Mouse (Mus musculus) small intestine, adult 2 months (tissue): ENCODE data around the gene Wwox. TPM values are rescaled to one million over a fixed set of nuclear protein-coding genes. Genes with fewer than 3 reads are reported as not detected.

Experiments
- H3K27ac ChIP-seq: fragments of 200-500 bp; 2 replicates; pipeline ENCODE4 v1.5.1; 2012; ENCODE audit warnings: low read depth, low read length, control low read depth, inconsistent platforms; ENCODE audit not compliant: insufficient read depth
- H3K27me3 ChIP-seq: fragments of 200-500 bp; 2 replicates; pipeline ENCODE4 v1.6.1; 2012; ENCODE audit warnings: mild to moderate bottlenecking, moderate library complexity, low read length, inconsistent platforms; ENCODE audit not compliant: control insufficient read depth, insufficient read depth
- H3K36me3 ChIP-seq: fragments of 200-500 bp; 2 replicates; pipeline ENCODE4 v1.6.1; 2012; ENCODE audit warnings: mild to moderate bottlenecking, low read length, control low read depth, inconsistent platforms; ENCODE audit not compliant: control insufficient read depth, insufficient read depth
- H3K4me1 ChIP-seq: fragments of 200-500 bp; 2 replicates; pipeline ENCODE4 v1.6.1; 2012; ENCODE audit warnings: low read length, inconsistent platforms, mixed read lengths; ENCODE audit not compliant: control insufficient read depth, insufficient read depth, insufficient read length
- H3K4me3 ChIP-seq: fragments of 200-500 bp; 2 replicates; pipeline ENCODE4 v1.5.1; 2012; ENCODE audit warnings: low read depth, mild to moderate bottlenecking, control low read depth, inconsistent platforms, low read length, moderate library complexity
- CTCF ChIP-seq: fragments of 200-500 bp; IDR thresholded peaks from 2 replicates; pipeline ENCODE4 v1.5.1; 2012; ENCODE audit warnings: low read depth, mild to moderate bottlenecking, control low read depth, inconsistent platforms, low read length, moderate library complexity, mixed read lengths; ENCODE audit not compliant: insufficient replicate concordance, insufficient read length; ENCODE audit errors: extremely low read depth
- POLR2A ChIP-seq: fragments of 200-500 bp; IDR thresholded peaks from 2 replicates; pipeline ENCODE4 v1.6.1; 2012; ENCODE audit warnings: low read depth, mild to moderate bottlenecking, control low read depth, inconsistent platforms, low read length, moderate library complexity
- WGBS: fragments of 180-500 bp; shearing (Covaris S2); methylation state at CpG from one replicate; pipeline ENCODE4 v1.1.7; 2018; 5-methylcytosine and 5-hydroxymethylcytosine counted together
- polyA plus RNA-seq: library from polyadenylated mRNA; depleted of rRNA; stranded (reverse); fragments of >200 nt; gene quantifications from 2 replicates; pipeline ENCODE4 v1.2.3, GENCODE M21; 2012

The Wwox gene
- polyA plus RNA-seq, 1 experiment, result 6.0 TPM

DNA sequence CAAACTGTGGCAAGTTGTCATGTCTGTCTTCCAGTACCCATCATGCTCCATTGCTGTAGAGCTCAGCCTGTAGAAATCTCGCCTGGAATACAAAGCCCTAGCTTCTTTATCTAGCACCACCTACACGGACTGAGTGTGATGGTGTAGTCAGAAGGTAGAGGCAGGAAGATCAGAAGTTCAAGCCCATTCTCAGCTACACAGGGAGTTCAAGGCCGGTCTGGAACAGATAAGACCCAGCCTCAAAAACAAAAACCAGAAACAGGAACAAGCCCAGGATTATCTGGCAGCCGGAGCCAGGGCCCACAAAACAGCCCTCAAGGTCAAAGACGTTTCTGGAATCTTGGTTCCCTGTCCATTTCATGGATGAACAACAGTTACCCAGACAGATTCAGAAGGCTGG, 629.3 kb downstream of the Wwox start:
- WGBS, result 74% methylated on average over 5 of the region's 5 CpGs
- Histone ChIP-seq H3K27me3 (no peaks in the 10 kb centered on the region), H3K36me3 (no peaks in the 10 kb centered on the region), H3K4me1 (no peaks in the 10 kb centered on the region), H3K27ac (no peak overlapping the region), H3K4me3 (no peak overlapping the region)
- no peak for TF ChIP-seq CTCF
- no peak for TF ChIP-seq POLR2A

DNA sequence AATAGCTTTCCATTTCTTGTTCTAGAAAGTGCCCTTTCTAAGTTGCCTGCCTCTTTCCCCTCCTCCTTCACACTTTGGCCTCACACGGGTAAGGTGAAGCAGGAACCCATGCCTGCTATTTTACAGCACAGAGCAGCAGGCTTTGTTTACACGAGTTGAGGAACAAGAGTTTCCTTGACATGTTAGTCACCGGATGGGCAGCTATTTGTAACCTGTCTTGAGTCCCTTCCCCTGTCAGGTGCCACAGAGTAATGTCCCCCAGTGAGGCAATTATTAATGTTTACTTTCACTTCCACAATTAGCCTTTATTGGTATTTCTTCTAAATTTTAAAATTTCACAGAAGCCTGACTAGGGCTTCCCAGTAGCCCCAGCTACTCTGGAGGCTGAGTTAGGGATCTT, 630.8 kb downstream of the Wwox start:
- H3K27ac ChIP-seq, result no peak overlapping the region
- H3K27me3 ChIP-seq, result no peaks in the 10 kb centered on the region
- WGBS, result 10% methylated on average over 3 of the region's 3 CpGs
- H3K36me3 ChIP-seq, result no peaks in the 10 kb centered on the region
- H3K4me3 ChIP-seq, result no peak overlapping the region
- H3K4me1 ChIP-seq, result no peaks in the 10 kb centered on the region
- TF ChIP-seq POLR2A (no peak), CTCF (no peak)

DNA sequence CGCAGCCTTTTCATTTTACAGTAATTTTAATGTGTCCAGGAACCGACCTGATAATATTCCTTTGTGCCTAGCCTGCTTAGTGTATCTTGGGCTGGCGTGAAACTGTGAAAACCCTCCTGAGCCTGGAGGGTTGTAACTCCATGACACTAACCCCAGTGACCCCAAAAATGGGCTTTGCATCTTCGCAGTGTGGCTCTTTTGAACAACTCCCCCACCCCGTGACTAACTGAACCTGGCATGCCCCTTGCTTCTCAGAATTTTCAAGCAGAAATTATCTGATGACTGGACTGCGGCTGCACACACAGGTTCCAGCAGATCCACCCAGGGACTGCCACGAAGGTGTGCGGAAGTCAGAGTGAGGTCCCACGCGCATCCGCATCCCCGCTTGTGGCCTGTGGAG, 631.8 kb downstream of the Wwox start:
- no peak for TF ChIP-seq POLR2A
- no peak for TF ChIP-seq CTCF
- H3K27ac ChIP-seq, result no peak overlapping the region
- no peaks in the 10 kb centered on the region for H3K36me3 ChIP-seq
- no peaks in the 10 kb centered on the region for H3K27me3 ChIP-seq
- H3K4me1 ChIP-seq, result no peaks in the 10 kb centered on the region
- no peak overlapping the region for H3K4me3 ChIP-seq
- 95% methylated on average over 12 of the region's 12 CpGs for WGBS

DNA sequence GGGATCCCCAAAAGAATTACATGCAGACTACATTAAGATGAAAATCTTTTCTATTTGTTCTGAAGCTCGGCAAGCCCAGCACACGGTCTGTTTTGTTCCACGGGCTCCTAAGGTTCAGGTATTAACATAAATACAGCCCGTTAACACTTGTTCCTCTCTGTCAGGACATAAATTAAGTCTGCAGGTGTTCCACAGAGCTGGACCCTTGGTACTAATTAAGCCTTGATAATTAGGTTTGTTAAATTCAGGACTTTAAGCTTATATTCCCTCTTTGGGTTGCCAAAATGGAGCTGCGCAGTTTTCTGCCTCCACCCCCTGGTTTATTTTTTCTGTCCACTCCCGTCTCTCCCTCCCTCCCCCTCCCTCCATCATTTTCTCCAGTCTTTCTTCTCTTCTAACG, 638.8 kb downstream of the Wwox start:
- TF ChIP-seq CTCF (no peak), POLR2A (no peak)
- Histone ChIP-seq H3K36me3 (no peaks in the 10 kb centered on the region), H3K27ac (no peak overlapping the region), H3K27me3 (no peaks in the 10 kb centered on the region), H3K4me1 (no peaks in the 10 kb centered on the region), H3K4me3 (no peak overlapping the region)
- 82% methylated on average over 7 of the region's 7 CpGs for WGBS

DNA sequence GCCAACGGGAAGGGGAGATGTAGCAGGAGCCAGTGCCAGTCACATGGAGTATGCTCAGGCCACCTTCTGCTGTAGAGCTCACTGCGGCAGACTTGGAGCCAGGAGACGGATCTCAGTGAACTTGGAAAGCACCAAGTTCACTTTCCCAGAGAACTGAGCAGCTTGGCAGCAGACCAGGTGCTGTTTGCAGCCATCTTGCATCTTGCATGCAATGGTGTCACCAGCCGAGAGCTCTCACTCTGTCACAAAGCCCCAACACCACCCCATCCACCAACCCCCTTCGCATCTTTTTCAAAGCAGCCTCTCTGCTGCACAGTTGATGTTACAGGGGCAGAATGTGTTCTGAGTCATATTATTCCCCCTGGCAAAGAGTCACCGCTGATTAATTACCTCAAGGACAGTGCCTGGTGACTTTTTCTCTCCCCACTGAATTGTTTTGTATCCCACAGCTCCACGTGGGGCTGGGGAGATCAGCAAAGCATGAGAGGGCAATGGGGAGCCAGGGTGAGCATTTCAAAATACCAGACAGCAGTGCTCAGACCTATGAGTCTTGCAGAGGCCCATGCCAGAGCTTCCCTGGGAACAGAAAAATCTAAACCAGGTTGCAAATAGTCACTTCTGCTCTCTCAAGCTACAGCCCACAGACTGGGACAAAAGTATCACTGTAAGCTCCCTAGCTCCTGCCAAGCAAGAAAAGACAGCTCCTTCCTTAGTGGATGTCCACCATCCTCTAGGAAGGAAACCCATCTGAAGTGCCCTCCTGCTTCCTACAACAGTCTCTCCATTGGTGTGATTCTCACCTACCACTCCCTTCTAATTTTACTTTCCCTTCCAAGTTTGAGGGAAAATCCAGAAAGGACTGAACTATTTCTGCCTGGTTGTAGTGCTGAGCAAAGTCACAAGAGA, 642.1 kb downstream of the Wwox start:
- Histone ChIP-seq H3K36me3 (no peaks in the 10 kb centered on the region), H3K4me1 (no peaks in the 10 kb centered on the region), H3K27me3 (no peaks in the 10 kb centered on the region), H3K4me3 (no peak overlapping the region), H3K27ac (no peak overlapping the region)
- no peak for TF ChIP-seq CTCF
- TF ChIP-seq POLR2A, result no peak
- WGBS, result 70% methylated on average over 7 of the region's 7 CpGs

DNA sequence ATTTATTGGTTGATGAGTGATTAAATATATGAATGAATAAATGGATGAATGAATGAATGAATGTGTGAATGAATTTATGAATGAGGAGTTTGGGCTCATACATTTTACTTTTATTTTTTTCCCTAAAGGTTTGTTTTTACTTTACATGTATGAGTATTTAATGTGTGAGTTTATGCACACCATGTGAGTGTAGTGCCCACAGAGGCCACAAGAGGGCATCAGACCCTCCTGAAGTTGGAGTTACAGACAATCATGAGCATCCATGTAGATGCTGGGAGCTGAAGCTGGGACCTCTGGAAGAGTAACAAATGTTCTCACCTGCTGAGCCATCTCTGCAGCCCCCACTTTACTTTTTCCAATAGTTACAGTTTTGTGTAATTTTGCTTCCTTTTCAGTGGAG, 648.7 kb downstream of the Wwox start:
- Histone ChIP-seq H3K27me3 (no peaks in the 10 kb centered on the region), H3K27ac (no peak overlapping the region), H3K4me1 (no peaks in the 10 kb centered on the region), H3K36me3 (no peaks in the 10 kb centered on the region), H3K4me3 (no peak overlapping the region)
- TF ChIP-seq POLR2A (no peak), CTCF (no peak)

DNA sequence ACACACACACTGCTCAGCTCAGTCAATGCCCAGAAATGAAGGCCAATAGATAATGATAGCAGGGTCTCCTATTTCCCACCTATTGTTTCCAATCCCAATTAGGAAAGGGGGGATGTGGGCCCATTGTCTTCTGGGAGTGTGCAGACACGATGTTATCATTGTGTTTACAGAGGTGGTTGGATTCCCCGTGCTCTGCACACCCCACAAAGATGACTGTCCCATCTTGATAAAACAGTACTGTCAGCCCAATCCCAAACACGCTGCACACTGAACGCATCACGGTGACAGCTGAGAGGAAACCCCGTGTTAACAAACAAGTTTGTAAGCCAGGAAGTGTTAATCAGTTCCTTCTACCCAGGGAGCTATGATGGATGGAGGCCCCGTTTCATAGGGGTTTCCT, 650.3 kb downstream of the Wwox start:
- Histone ChIP-seq H3K27ac (no peak overlapping the region), H3K4me1 (no peaks in the 10 kb centered on the region), H3K4me3 (no peak overlapping the region), H3K36me3 (no peaks in the 10 kb centered on the region), H3K27me3 (no peaks in the 10 kb centered on the region)
- 45% methylated on average over 7 of the region's 7 CpGs for WGBS
- TF ChIP-seq CTCF (no peak), POLR2A (no peak)

DNA sequence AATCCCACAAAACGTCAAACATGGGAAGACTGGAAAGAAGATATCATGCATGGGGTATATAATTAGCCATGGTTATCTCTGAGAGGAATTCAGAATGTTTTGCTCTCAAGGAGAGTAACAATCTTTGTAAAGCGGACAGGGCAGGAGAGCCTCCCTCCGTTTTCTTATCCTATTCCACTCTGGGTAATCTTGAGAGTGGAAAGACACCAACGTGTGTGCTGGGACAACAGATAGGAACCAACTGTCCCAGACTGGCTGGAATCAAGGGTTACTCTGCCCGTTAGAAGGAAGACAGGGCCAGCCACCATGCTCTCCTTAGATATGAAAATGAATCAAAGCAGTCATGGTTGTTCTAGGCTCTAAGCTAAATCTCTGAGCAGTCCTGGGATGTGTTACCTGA, 650.7 kb downstream of the Wwox start:
- no peaks in the 10 kb centered on the region for H3K27me3 ChIP-seq
- no peaks in the 10 kb centered on the region for H3K4me1 ChIP-seq
- H3K27ac ChIP-seq, result no peak overlapping the region
- no peaks in the 10 kb centered on the region for H3K36me3 ChIP-seq
- 72% methylated on average over 5 of the region's 5 CpGs for WGBS
- H3K4me3 ChIP-seq, result no peak overlapping the region
- TF ChIP-seq POLR2A (no peak), CTCF (no peak)
